Mouse (Mus musculus): ENCODE measurements at regions not wholly inside any gene's neighbourhood (a gene's known extent, or its start where the extent isn't known, plus 50 kb on each side); places are given as distances from the start of the nearest gene placed in this dataset.

DNA sequence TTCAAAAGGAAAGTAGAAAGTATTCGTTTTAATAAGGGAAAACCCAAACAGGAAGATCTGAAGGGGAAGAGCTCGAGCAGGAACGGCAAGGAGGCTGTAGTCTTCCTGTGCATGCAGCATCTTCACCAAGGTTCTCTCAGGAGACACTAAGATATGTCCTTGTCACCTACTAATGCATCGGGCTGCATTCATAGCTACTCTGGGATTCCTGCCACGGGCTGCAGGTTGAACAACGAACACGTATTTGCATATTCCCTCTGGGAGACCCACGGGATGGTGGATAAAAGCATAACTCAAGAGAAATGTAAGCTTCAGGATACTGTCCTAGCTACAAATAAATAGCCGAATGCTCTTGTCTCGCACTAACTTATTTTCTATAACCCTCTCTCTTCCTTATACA, 197.7 kb downstream of the Gm11361 start:
- TF ChIP-seq POLR2A (IDR thresholded peaks at IDR 0.05; ENCODE audit: low read depth, low read length) (no peak), MXI1 (IDR thresholded peaks at IDR 0.05; ENCODE audit: low read depth, low read length) (no peak), USF2 (conservative IDR thresholded peaks at IDR 0.05; ENCODE audit: low read depth, low read length) (no peak), USF1 (IDR thresholded peaks at IDR 0.05; ENCODE audit: low read depth, low read length) (no peak), CTCF (conservative IDR thresholded peaks at IDR 0.05 in 1 of 2, IDR thresholded peaks at IDR 0.05 in 1 of 2; ENCODE audit: low read depth in 2 of 2, low read length in 2 of 2) (no peak), ZNF384 (IDR thresholded peaks at IDR 0.05; ENCODE audit: low read depth, low read length) (no peak), JUND (conservative IDR thresholded peaks at IDR 0.05; ENCODE audit: low read depth, low read length) (no peak), CHD2 (IDR thresholded peaks at IDR 0.05; ENCODE audit: low read length) (no peak), GABPA (IDR thresholded peaks at IDR 0.05; ENCODE audit: insufficient replicate concordance, low read depth, low read length) (no peak)

All from CH12.LX (cell line).